Mouse (Mus musculus) hindbrain, embryonic 12.5 days (tissue): ENCODE data around the gene Slc24a4. TPM values are rescaled to one million over a fixed set of nuclear protein-coding genes. Genes with fewer than 3 reads are reported as not detected.

Source experiments
- ATAC-seq: fragments of 200-750 bp; cut with Nextera tagmentation; 2 replicates; pipeline ENCODE4 v1.8.0; 2017; ENCODE audit warnings: moderate TSS enrichment; ENCODE audit not compliant: low FRiP score
- H3K27ac ChIP-seq: fragments of 300-500 bp; sonication (generic); 2 replicates; pipeline ENCODE4 v1.5.1; 2016; ENCODE audit warnings: mild to moderate bottlenecking
- H3K27me3 ChIP-seq: fragments of 300-500 bp; sonication (generic); 2 replicates; pipeline ENCODE4 v1.6.1; 2016; ENCODE audit warnings: mild to moderate bottlenecking
- H3K36me3 ChIP-seq: fragments of 300-500 bp; sonication (generic); 2 replicates; pipeline ENCODE4 v1.6.1; 2016; ENCODE audit warnings: mild to moderate bottlenecking
- H3K4me1 ChIP-seq: fragments of 300-500 bp; sonication (generic); 2 replicates; pipeline ENCODE4 v1.6.1; 2016
- H3K4me2 ChIP-seq: fragments of 300-500 bp; sonication (generic); replicated peaks from 2 replicates; pipeline ENCODE4 v1.6.1; 2016; ENCODE audit warnings: mild to moderate bottlenecking
- H3K4me3 ChIP-seq: fragments of 300-500 bp; sonication (generic); 2 replicates; pipeline ENCODE4 v1.5.1; 2016; ENCODE audit warnings: mild to moderate bottlenecking
- H3K9ac ChIP-seq: fragments of 300-500 bp; sonication (generic); 2 replicates; pipeline ENCODE4 v1.6.1; 2016; ENCODE audit warnings: mild to moderate bottlenecking, moderate library complexity
- H3K9me3 ChIP-seq: fragments of 300-500 bp; sonication (generic); replicated peaks from 2 replicates; pipeline ENCODE4 v1.6.1; 2016; ENCODE audit warnings: mild to moderate bottlenecking
- WGBS: fragments of 180-500 bp; shearing (Covaris S2); methylation state at CpG from one replicate; pipeline ENCODE4 v1.1.7; 2016; 5-methylcytosine and 5-hydroxymethylcytosine counted together
- polyA plus RNA-seq: library from polyadenylated mRNA; unstranded; fragments of >200 nt; fragmentation: Nextera tagmentation; extraction: Ambion mirVana; gene quantifications from 2 replicates; pipeline ENCODE4 v1.2.1, GENCODE M21; 2016

Slc24a4 gene
- polyA plus RNA-seq, 1 experiment from 2014 or later = 1.0 TPM

DNA sequence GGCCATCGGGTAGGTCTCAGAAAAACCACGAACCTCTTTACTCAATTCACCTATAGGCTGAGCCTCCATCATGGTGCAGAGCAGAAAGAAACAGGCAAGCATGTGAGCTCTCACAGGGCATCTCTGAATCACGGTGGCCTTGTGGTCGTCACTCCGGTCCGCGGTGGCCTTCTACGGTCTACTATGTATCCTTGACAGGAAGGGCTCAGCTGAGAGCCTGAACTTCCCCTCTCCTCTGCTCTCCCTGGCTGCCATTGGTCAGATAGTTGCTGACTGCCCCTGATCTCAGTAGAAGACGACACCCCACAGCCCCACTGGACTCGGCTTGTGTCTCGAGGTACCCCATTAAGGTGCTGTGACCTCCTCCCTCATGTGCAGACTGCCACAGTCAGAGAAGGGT is 44.2 kb downstream of the Slc24a4 start:
- H3K27ac ChIP-seq = no peak overlapping the region
- no peak for ATAC-seq
- no peaks in the 10 kb centered on the region for H3K9me3 ChIP-seq
- no peaks in the 10 kb centered on the region for H3K27me3 ChIP-seq
- no peak overlapping the region for H3K9ac ChIP-seq
- no peaks in the 10 kb centered on the region for H3K36me3 ChIP-seq
- H3K4me1 ChIP-seq = no peaks in the 10 kb centered on the region
- no peak overlapping the region for H3K4me3 ChIP-seq
- WGBS = 92% methylated on average over 11 of the region's 11 CpGs
- no peak overlapping the region for H3K4me2 ChIP-seq

- no peak overlapping the region for H3K4me3 ChIP-seq
- no peak overlapping the region for H3K9ac ChIP-seq
- 89% methylated on average over 5 of the region's 5 CpGs for WGBS
- no peaks in the 10 kb centered on the region for H3K4me1 ChIP-seq
- H3K9me3 ChIP-seq = no peaks in the 10 kb centered on the region
- H3K27ac ChIP-seq = no peak overlapping the region
- H3K36me3 ChIP-seq = no peaks in the 10 kb centered on the region
- H3K4me2 ChIP-seq = no peak overlapping the region
- ATAC-seq = no peak
- H3K27me3 ChIP-seq = no peaks in the 10 kb centered on the region
These were observed 44.8 kb downstream of the Slc24a4 start for GRCm38 (mm10) chr12:102173345-102173744.

DNA sequence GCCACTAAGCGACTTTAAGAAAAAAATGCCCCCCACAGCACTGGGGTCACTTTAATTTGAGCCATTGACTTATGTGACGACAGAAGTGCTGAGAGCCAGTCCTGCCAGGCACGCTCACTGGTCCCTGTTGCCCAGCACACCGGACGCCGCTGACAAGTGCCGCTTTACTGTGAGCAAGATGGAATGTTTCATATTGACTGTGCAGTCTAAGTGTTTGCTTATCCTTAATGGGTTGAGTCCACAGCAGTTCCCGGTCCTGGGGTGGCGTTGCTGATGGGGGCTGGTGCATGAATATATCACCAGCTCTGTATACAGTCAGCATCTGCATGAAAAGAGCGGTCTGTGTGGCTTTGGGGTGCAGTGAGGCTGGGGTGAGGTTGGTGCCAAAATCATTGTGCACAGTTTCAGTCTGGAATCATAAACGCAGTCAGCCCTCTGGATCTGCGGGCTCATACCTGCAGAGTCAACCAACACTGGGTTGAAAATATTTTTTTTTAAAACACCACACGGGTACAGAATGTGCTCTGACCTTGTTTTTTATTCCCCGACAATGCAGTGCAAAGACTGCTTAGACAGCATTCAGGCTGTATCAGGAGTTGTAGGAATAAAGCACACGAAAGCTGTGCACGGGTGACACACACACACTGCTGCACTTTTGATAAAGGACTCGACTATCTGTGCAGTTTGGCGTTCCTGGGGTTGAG is 52.0 kb downstream of the Slc24a4 start:
- Histone ChIP-seq H3K4me2 (no peak overlapping the region), H3K4me3 (no peak overlapping the region), H3K27ac (no peak overlapping the region), H3K36me3 (no peaks in the 10 kb centered on the region), H3K27me3 (no peaks in the 10 kb centered on the region; the same call in 1 of the 2 replicates), H3K9ac (no peak overlapping the region), H3K9me3 (no peaks in the 10 kb centered on the region), H3K4me1 (no peaks in the 10 kb centered on the region)
- WGBS = 87% methylated on average over 18 of the region's 18 CpGs
- ATAC-seq = no peak

- Histone ChIP-seq H3K4me3 (no peak overlapping the region), H3K4me1 (no peaks in the 10 kb centered on the region), H3K36me3 (no peaks in the 10 kb centered on the region), H3K4me2 (no peak overlapping the region), H3K27ac (no peak overlapping the region), H3K9ac (no peak overlapping the region), H3K9me3 (no peaks in the 10 kb centered on the region), H3K27me3 (no peaks in the 10 kb centered on the region; the same call in 1 of the 2 replicates)
- 43% methylated on average over 5 of the region's 5 CpGs for WGBS
- ATAC-seq = peak; percentile 57; the same call in 1 of the 2 replicates
These were observed 53.3 kb downstream of the Slc24a4 start for GRCm38 (mm10) chr12:102181799-102182357.

GRCm38 (mm10) chr12:102182621-102183020 is 54.1 kb downstream of the Slc24a4 start:
- no peak overlapping the region for H3K27ac ChIP-seq
- no peaks in the 10 kb centered on the region; the same call in 1 of the 2 replicates for H3K27me3 ChIP-seq
- no peak overlapping the region for H3K4me3 ChIP-seq
- no peak overlapping the region; the same call in 1 of the 2 replicates for H3K9ac ChIP-seq
- no peaks in the 10 kb centered on the region for H3K9me3 ChIP-seq
- H3K4me1 ChIP-seq = no peaks in the 10 kb centered on the region
- H3K4me2 ChIP-seq = no peak overlapping the region
- H3K36me3 ChIP-seq = no peaks in the 10 kb centered on the region
- 81% methylated on average over 6 of the region's 6 CpGs for WGBS
- no peak for ATAC-seq

GRCm38 (mm10) chr12:102183201-102183600 is 54.7 kb downstream of the Slc24a4 start:
- no peaks in the 10 kb centered on the region for H3K4me1 ChIP-seq
- H3K9ac ChIP-seq = no peak overlapping the region
- H3K27me3 ChIP-seq = no peaks in the 10 kb centered on the region; the same call in 1 of the 2 replicates
- peaks cover 3% of the 10 kb centered on the region for H3K9me3 ChIP-seq
- no peak overlapping the region for H3K27ac ChIP-seq
- no peak overlapping the region for H3K4me3 ChIP-seq
- WGBS = 59% methylated on average over 9 of the region's 9 CpGs
- ATAC-seq = no peak
- no peaks in the 10 kb centered on the region for H3K36me3 ChIP-seq
- no peak overlapping the region for H3K4me2 ChIP-seq

DNA sequence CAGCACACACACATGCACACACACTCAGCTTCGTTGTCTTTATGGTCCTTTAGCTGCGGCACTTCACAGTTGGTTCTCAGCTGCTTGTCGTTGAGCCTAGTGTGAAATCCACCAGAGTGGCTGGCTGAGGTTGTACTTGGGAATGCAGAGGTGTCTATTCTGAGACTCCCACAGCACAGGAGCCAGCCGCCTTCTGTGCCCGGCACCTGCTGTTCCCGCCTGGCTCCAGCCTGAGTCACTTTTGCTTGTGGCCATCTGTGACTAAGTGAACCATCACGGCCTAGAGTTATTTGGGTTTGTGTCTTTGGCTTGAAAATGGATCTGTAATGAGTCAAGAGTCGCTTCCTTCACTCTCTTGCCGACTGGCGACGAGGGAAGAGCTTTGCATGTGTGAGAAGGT is 62.3 kb downstream of the Slc24a4 start:
- Histone ChIP-seq H3K4me3 (no peak overlapping the region), H3K4me2 (no peak overlapping the region), H3K36me3 (no peaks in the 10 kb centered on the region), H3K4me1 (no peaks in the 10 kb centered on the region), H3K9ac (no peak overlapping the region), H3K27me3 (no peaks in the 10 kb centered on the region), H3K27ac (no peak overlapping the region), H3K9me3 (peaks cover 10% of the 10 kb centered on the region)
- WGBS = 87% methylated on average over 11 of the region's 11 CpGs
- no peak for ATAC-seq

GRCm38 (mm10) chr12:102201516-102201915 is 73.0 kb downstream of the Slc24a4 start:
- H3K36me3 ChIP-seq = no peaks in the 10 kb centered on the region
- ATAC-seq = peak; percentile 39; the same call in 1 of the 2 replicates
- H3K4me2 ChIP-seq = no peak overlapping the region
- H3K27ac ChIP-seq = no peak overlapping the region
- no peak overlapping the region for H3K9ac ChIP-seq
- no peak overlapping the region for H3K4me3 ChIP-seq
- no peaks in the 10 kb centered on the region for H3K27me3 ChIP-seq
- WGBS = 71% methylated on average over 4 of the region's 4 CpGs
- no peaks in the 10 kb centered on the region for H3K9me3 ChIP-seq
- peaks cover 17% of the 10 kb centered on the region for H3K4me1 ChIP-seq

DNA sequence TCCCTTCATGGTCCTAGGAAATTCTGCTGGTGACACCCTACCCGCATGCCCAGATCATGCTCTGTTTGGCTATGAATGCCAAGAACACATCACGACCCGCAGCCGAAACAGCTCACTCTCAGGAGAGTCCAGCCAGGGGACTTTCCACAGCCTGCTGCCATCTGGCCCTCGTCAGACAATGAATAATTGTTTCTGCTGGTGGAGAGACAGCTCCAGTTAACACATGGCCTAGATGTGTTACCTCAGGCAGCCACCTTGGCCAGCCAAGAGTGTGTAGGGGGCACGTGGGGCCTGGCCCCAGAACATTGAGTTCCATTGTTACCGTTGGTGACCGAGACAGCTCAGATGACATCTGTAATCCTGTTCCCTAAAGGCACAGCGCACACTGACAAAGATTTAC is 74.4 kb downstream of the Slc24a4 start:
- peak; percentile 49; the same call in 1 of the 2 replicates for ATAC-seq
- 42% methylated on average over 9 of the region's 9 CpGs for WGBS

GRCm38 (mm10) chr12:102206471-102206870 is 77.9 kb downstream of the Slc24a4 start:
- Histone ChIP-seq H3K9me3 (no peaks in the 10 kb centered on the region), H3K4me1 (peaks cover 12% of the 10 kb centered on the region), H3K36me3 (no peaks in the 10 kb centered on the region), H3K4me3 (no peak overlapping the region), H3K9ac (no peak overlapping the region), H3K4me2 (no peak overlapping the region), H3K27me3 (no peaks in the 10 kb centered on the region), H3K27ac (no peak overlapping the region)
- WGBS = 82% methylated on average over 1 of the region's 1 CpGs
- ATAC-seq = no peak

More for the DNA sequence above, 74.4 kb downstream of the Slc24a4 start:
- no peak overlapping the region for H3K4me3 ChIP-seq
- no peak overlapping the region for H3K9ac ChIP-seq
- H3K36me3 ChIP-seq = no peaks in the 10 kb centered on the region
- no peak overlapping the region for H3K4me2 ChIP-seq
- H3K27me3 ChIP-seq = no peaks in the 10 kb centered on the region
- H3K27ac ChIP-seq = no peak overlapping the region
- peaks cover 17% of the 10 kb centered on the region for H3K4me1 ChIP-seq
- H3K9me3 ChIP-seq = no peaks in the 10 kb centered on the region

- 90% methylated on average over 7 of the region's 7 CpGs for WGBS
These were observed 78.7 kb downstream of the Slc24a4 start for GRCm38 (mm10) chr12:102207245-102207644.

DNA sequence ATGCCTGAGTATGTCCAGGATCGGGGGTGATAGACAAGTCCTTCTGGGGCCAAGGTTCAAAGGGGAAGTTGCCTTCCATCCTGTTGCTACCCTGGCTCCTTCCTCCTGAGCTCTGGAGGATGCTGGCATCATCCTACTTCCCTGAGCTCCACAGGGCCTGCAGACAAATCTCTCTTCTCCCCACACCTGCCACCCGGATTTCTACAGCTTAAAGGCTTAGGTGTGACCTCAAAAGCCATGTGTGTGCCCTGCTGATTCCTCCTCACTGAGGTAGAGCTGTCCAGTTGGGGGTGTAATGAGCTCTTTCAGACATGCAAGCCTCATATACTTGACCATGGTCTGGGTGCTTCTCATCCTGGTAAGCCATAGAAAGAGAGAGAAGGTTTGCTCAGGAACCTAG is 82.3 kb downstream of the Slc24a4 start:
- 85% methylated on average over 2 of the region's 2 CpGs for WGBS
- H3K27me3 ChIP-seq = no peaks in the 10 kb centered on the region

More at GRCm38 (mm10) chr12:102207245-102207644, 78.7 kb downstream of the Slc24a4 start:
- Histone ChIP-seq H3K4me3 (no peak overlapping the region), H3K27ac (no peak overlapping the region), H3K4me2 (no peak overlapping the region), H3K9ac (no peak overlapping the region), H3K4me1 (peaks cover 9% of the 10 kb centered on the region), H3K27me3 (no peaks in the 10 kb centered on the region), H3K9me3 (no peaks in the 10 kb centered on the region), H3K36me3 (no peaks in the 10 kb centered on the region)
- no peak for ATAC-seq

GRCm38 (mm10) chr12:102223404-102223803 is 94.9 kb downstream of the Slc24a4 start:
- WGBS = 95% methylated on average over 6 of the region's 6 CpGs
- Histone ChIP-seq H3K4me2 (no peak overlapping the region), H3K27me3 (no peaks in the 10 kb centered on the region), H3K9me3 (no peaks in the 10 kb centered on the region), H3K36me3 (no peaks in the 10 kb centered on the region), H3K27ac (no peak overlapping the region), H3K4me3 (no peak overlapping the region), H3K4me1 (no peaks in the 10 kb centered on the region), H3K9ac (no peak overlapping the region)
- ATAC-seq = no peak

More for the DNA sequence above, 82.3 kb downstream of the Slc24a4 start:
- Histone ChIP-seq H3K4me2 (no peak overlapping the region), H3K9me3 (no peaks in the 10 kb centered on the region), H3K36me3 (no peaks in the 10 kb centered on the region), H3K9ac (no peak overlapping the region), H3K27ac (no peak overlapping the region), H3K4me3 (no peak overlapping the region), H3K4me1 (no peaks in the 10 kb centered on the region)
- no peak for ATAC-seq
